Mouse (Mus musculus) embryo, embryonic 11.5 days (tissue): Measurements from ENCODE around the gene Ikbkg.
"Not testable (repeated sequence)": the region's sequence is repeated elsewhere in the genome, so short reads cannot be mapped to it uniquely, and the experiment has no call there.

Experiments used
- DNase-seq: peaks from one replicate; pipeline ENCODE4 v3.0.0-alpha.2; 2012; ENCODE audit warnings: low read depth, low spot score

The Ikbkg gene

DNA sequence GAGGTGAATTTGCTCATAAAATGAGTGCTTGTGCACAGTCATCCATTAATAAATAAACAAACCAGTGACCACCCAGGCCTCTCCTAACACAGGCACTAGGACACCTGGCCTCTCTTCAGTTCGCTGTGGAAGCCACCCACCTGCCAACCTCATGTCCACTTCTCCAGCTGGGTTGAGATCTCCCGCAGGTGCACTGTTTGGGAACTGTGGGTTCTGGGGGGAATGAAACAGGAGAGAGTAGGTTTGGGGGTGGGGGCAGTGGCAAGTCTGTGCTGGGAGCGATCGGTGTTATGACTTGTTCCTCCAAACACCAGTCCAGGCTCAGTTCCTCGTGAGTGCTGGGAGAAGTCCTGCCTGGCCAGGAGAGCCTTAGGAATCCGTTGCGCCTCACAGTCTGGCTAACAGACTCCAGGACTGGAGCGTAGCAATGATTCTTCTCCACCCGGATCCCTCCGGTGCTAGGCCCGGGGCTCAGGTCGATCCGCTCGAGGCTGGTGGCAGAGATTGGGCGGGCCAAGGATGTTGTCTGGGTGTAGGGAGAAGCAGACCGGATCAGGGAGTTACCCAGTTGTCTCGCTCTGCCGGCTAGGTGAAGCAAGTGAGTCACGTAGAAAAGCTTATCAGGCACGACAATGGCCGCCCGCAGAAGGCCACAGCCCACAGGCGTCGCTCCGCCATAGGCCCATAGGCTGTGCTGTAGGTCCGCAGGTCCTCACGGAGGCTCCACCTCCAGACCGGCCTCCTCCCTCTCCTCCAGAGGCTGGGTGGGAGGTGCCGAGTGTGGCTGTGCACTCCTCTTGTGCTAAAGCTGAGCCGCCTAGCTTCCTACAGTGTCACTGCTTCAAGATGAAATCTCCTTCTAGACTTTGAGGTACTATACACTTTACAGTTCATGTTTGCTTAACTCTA, at the start of gene Ikbkg, which contains the start of gene Fam3a:
Gene Ikbkg, plus strand, starts transcription at position 756 of the 909 bp plus-strand sequence.
Gene Fam3a, minus strand, starts transcription at position 738 of the 909 bp plus-strand sequence.
- DNase-seq, result peak; percentile 69

DNA sequence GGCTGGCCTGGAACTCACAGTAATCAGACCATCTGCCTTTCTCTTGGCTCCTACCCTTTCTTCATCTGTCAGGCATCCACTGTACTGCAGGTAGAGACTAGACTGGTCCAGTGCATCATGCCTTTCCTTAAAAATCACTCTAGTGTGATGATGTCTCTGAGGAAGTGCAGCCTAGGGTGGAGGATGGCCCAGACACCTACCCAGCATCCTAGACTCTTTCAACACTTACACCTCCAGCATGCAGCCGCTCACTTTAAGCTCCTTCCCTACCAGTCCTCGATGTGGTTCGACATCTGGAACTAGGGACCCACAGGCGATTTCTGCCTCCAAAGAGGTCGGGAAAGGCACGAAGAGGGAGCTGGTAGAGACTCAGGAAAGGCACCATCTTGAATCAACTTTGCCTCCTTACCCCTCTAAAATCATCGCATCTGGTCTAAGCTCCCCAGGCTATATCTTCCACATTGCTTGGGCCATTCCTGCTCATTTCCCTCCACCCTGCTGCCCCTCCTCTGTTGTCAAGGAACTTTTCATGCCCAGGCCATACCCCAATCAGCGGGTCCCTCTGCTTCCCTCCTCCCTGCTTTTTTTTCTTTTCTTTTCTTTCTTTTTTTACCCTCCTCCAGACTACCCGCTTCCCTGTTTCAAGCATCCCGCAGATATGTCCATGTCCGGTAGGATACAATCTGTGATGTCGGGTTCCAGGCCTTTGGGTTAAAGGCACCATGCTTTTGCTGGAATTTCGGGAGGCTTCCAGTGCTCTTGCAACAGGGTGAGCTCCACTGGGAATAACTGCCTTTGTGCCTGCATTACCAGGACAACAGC, 40.2 kb upstream of the Ikbkg start:
- no peak for DNase-seq

DNA sequence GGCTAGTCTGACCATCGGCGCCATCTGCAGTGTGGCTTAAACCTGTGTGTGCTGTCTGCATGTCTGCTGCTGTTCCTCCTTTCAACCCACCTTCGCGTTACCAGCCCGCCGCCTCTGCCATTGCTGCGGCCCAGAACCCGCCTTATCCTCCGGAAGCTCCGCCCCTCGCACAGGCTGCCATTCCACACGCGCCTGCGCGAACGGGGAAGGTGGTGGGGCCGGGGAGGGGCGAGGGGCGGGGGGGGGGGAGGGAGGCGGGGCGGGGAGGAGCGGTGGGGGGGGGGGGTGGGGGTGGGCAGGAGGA, 39.7 kb upstream of the Ikbkg start, which contains the start of gene Lage3:
Gene Lage3, minus strand, starts transcription at position 152 of the 304 bp plus-strand sequence.
- DNase-seq, result peak; percentile 57

DNA sequence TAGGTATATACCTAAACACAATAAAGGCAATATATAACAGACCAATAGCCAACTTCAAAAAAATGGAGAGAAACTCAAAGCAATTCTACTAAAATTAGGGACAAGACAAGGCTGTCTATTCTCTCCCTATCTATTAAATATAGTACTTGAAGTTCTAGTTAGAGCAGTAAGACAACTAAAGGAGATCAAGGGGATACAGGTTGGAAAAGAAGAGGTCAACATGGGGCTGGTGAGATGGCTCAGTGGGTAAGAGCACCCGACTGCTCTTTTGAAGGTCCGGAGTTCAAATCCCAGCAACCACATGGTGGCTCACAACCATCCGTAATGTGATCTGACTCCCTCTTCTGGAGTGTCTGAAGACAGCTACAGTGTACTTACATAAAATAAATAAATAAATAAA, 36.0 kb upstream of the Ikbkg start:
- not testable (repeated sequence) for DNase-seq

DNA sequence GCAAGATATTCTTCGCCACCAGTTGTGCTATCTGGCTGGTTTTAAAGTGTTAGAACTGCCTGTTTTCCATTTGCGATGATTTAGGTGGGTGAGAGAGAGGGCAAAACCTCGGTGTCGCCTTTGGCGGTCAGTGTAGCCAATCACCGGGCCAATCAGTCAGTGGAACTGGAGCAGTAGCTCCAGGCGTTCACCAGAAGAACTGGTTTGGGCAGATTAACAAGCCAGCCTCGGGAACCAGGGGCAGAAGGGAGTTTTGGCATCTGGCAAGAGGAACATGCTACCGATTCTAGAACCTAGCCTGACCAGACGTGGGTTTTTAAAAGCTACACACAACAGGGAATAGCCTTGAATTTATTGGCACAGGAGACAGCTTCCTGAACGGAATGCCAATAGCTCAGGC, 33.9 kb upstream of the Ikbkg start:
- DNase-seq, result no peak

DNA sequence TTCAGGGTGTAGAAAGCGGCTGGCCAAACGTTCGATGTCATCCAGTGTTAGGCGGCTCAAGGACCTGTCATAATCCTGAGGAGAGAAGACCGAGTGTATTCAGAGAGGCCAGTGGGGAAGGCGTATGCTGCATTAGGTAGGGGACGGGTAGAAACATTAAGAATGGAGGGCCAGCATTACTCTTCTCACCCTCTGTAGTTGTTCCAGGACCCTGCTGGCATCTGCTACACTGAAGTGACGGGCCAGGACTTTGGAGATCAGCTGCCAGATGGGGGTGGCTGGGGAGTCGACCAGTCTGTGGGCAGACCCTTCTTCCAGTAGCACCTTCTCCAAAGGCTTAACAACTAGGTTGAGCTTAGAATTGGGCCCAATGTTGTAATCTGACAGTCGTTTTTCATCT, 25.6 kb upstream of the Ikbkg start:
- DNase-seq, result no peak

DNA sequence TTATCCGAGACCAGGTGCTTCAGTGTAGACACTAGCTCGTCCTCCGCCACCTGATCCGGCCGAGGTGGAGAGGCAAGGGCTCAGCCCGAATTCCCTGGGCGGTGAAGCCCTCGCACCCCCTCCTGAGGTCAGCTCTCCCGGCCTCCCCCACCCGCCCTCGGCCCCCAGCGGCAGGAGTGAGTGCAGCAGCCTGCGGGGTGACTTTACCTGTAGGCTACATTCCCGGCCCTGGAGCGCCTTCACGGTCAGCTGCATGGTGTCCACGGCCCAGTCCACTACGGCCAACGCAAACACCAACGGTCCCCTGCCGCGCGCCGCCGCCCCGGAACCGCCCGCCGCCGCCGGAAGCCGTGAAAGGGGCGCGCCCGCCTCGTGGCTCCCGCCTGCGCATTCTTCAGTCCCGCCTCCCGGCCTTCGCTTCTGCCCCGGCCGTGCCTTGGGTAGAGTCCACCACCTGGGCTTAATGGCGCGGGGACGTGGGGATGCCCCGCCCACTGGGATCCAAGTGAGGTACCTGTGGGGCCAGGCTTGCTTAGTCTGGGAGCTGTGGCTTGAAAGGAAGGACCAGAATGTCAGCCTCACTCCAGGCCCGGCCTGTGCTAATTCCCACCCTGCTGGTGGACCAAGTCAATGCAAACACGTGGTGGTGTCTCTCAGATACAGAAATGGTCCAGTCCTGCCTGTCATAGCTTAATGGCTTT, 24.7 kb upstream of the Ikbkg start:
- no peak for DNase-seq

DNA sequence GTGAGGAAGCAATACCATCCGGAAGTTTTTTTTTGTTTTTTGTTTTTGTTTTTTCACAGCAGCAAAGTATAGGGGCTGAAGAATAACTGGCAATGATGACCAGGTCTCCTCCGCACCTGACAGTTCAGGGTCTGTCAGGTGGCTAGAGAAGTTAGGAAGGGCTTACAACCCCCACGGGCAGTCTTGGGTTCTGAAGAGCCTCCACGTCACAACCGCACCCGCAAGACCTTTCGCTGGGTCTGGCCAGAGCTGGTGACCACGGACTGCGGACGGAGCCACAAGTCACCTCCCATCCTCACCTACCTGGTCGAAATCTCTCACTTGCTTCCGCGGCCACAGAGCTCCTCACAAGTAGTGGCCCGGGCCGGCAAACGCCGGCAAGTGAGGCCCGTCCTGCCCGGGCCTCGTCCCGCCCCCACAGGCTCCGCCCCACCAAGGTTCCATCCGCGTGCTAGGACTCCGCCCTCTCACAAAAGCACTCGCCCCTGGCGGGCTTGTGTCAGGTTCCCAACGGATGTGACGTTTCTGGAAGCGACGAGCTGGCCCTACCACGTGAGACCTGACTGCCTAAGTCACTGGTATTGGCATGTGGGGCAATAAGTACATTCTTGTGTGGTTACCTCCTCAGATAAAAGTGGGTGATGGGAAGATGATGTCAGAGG, 20.1 kb upstream of the Ikbkg start, which contains the start of the genes Ubl4a and Slc10a3:
Gene Ubl4a, minus strand, starts transcription at position 331 of the 662 bp plus-strand sequence.
Gene Slc10a3, minus strand, starts transcription at position 462 of the 662 bp plus-strand sequence.
- peak; percentile 74 for DNase-seq

DNA sequence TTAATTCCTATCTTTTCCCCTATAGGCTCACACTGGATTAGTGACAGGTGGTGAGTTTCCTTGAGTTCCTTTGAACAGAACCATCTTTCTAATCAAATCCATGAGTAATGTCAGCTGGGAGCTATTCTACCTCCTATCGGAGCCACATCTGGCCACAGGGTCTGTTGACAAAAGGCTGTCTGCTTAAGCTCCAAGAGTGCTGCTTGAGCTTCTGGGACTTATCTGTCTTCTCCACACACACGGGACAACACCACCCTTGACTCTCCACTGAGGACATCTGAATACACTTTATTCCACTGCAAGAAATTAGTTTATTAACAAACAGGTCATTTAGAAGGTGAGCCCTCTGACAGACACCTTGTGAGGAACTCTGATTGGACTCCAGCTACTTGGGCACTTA, 8.6 kb upstream of the Ikbkg start:
- DNase-seq, result no peak

DNA sequence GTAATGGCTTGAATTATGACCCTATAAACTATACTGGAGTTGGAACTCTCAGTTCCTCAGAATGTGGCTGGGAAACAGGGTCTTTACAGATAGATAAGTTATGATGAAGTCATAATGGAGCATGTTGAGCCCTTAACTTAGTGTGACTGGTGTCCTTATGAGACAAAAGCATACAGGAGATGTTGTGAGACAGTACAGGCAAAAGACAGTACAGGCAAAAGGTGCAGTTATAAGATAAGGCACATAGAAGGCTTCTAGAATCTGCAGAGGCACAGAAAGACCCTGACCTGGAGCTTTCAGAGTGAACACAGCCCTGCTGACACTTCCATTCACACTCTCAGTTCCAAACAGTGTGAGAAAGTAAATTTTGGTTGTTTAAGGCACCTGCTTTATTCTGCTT, 4.9 kb upstream of the Ikbkg start:
- DNase-seq, result no peak

DNA sequence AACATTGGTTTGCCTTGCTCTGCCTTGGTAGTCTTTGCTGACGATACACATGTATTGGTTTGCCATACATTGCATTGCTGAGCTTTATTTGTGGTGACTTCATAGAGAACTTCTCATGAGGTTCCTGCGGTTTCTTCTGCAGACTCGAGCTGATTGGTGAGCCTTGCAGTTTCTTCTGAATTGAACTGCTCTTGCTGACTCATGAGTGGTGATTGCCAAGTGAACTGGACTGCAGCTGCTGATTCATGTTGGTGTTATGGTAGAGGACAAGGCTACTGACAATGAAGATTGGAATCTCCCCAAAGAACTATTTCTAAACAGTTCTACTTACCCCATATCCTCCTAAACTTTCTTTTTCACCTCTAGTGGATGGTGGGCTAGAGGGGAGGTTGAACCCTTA, 7.0 kb downstream of the Ikbkg start:
- no peak for DNase-seq

DNA sequence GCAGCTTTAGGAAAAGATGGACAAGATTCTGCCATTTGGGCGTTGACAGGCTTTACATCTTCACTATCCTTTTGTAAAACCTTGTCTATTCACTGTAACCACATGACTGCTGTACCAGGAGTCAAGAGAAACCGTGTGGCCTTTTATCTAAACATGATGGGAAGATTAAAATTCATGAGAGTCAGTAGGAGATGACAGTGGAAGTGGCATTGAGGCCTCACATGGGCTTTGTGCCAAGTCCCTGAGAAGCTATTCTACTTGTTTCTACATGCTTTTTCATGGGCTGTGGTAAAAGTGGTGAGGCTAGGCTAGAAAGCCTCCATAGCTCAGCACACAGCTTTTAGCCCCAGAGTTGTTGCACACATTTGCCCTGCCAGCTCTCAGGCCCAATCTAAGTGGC, 15.2 kb downstream of the Ikbkg start:
- DNase-seq, result no peak

DNA sequence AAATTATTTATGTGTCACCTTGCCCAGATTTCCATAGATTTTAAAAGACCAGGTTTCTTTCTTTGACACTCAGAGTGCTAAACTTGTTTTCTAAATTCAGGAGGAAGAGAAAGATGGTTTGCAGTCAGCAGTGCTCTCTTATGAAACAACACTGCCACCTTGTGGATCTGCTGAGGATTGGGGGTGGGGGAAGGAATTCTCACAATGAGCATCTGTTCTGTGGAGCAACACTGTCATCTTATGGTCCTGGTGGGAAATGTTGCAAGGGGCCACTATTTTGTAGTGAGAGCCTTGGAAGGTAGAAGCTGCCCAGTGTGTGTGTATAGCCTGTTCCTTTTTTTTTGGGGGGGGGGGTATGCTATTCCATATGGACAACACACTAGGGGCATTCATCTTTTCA, 20.3 kb downstream of the Ikbkg start:
- peak; percentile 50 for DNase-seq

DNA sequence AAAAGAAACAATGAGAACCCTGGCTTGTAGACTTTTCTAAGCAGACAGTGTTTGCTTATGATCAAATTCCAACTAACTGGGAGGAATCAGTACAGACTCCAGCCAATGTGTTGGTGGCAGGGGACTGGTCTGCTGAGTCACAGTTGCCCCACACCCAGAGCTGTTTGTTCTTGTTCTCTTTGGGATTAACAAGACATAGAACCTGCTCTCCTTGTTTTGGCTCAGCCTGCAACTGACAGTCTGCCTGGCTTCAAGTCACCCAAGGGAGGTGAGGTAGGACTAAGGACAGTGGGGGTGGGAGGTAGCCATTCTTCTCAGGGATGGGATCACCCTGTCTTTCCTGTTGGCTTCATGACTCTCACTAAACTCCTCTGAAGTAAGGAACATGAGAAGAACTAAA, 31.4 kb downstream of the Ikbkg start:
- no peak for DNase-seq

DNA sequence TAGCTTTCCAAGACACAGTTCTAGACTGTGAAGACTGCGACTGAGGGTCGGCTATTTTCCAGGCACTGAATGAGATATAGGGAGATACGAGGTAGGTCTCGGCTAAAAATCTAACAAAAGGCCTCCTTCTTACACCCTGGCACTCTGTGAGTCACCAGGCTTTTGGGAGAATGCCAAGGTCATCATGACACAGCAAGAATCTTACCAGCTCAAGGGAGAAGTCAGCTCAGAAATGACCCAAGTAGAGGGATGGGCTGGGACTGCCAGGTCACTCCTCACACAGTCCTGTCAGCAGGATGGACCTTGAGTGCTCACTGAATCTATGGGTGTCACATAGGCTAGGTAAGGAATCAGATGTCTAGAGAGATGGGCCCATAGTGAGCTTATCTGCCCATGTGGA, 32.1 kb downstream of the Ikbkg start:
- no peak for DNase-seq

DNA sequence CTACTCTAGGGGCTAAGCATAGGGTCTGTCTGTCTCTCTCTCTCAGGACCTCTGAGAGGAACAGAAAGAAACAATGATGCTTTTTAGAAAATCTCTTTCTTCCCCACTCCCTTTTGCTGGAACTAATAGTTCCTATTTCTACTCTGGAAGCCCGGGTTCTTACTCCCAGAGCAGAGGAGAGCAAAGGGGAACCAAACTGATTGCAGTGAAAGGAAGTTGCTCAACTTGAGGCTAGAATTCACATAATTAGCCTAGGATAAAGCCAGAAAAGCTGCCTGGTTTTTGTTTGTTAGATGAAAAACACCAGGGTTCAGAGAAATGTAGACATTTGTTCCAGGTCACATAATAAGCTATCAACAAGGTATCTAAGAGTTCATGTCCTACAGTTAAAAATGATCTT, 33.2 kb downstream of the Ikbkg start:
- DNase-seq, result no peak

DNA sequence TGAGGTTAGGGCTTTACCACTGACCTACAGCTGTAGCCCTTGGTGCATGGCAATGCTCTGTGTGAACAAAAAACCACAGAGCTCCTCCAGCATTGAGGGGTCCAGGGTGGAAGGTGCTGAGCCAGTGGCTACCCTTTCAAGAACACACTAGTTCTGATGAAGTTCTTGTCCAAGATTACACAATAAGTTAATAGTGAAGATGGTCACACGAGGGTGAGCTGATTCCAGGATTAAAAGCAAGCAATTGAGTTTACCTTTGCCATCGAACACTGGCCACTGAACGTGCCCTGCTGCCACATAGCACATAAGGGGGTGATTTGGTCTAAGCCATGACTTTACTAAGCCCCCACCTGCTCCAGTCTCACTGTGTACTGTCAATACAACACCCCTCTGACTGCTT, 34.0 kb downstream of the Ikbkg start:
- DNase-seq, result no peak

DNA sequence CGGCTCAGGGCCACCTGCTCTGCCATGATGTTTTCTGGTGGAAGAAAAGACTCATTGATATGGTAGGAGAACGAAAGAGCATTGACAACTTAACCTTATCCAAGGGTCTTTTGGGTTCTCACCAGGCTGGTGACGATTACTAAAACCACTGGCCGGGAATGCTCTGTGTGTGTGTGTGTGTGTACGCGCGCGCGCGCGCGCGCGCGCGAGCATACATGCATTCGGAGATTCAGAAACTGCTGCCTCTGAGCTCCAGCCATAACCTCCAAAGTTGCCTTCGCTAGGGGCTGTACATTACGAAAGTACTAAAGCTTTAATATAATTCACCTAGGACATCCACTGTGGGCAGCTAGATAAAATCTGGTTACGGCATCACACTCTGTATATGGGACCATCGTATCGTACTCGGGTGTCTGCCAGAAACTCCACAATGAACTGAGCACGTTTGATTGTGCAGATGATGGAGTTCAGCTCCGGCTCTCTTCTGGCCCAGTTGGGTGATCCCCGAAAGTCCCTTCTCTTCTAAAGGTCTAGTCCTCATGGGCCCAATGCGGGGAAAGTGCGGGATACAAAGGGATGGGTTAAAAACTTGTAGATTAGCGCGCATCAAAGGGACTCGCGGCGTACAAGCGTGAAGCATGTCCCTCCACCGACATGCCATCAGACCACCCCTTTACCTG, 35.2 kb downstream of the Ikbkg start:
- no peak for DNase-seq

DNA sequence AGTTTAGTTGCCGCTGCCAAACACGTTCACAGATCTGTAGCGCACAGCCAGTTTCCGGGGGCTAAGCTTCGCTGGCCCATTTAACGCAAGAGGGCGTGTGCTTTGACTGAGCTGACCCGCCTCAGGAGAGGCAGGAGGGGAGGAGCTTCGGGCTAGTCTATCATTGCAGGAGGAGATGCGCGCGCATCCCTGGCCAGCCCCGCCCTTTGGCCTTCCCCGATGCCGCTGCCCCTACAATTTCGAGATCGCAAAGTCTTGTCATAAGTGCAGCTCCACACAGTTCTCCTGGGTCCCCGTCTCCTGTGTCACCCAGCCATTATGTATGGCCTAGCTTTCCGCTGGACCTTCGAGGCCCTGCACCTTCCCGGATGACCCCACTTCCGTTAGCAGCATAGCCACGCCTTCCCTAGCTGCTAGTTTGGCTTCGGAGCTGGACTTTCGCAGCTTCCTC, 35.8 kb downstream of the Ikbkg start, which contains the start of gene G6pdx:
Gene G6pdx, minus strand, starts transcription at position 369 of the 451 bp plus-strand sequence.
- DNase-seq, result peak; percentile 70

DNA sequence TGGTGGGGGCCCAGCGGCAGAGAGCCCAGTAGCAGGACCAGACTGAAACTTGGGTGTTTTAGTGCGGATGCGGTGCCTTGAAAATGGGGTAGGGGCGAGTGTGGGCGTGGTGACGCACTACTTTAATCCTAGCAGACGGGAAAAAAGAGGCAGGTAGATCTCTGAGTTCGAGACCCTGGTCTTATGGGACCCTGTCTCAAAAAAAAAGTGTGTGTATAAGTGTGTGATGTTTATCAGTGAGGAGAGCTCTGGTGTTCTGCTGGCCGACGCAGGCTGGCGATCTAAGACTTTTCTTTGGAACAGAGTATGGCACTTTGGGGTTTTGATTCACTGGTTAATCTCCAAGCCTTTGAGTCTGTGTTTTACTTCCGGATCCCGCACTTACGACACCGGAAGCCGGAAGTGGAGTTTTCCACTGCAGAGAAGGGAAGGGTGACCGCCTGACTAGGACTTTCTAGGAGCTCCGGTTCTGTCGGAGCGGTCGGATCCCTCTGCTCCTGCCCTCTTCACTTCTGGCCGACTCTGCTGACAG, 36.3 kb downstream of the Ikbkg start:
- DNase-seq, result no peak
